Mouse (Mus musculus) urinary bladder, adult 2 months (tissue): ENCODE results near the gene Ece1. TPM values are rescaled to one million over a fixed set of nuclear protein-coding genes. Genes with fewer than 3 reads are reported as not detected.

Source experiments
- DNase-seq: peaks from one replicate; pipeline ENCODE4 v3.0.0; 2022; ENCODE audit warnings: low spot score
- polyA plus RNA-seq: library from polyadenylated mRNA; depleted of rRNA; stranded (reverse); fragments of >200 nt; gene quantifications from 2 replicates; pipeline ENCODE4 v1.2.3, GENCODE M21; 2012

Ece1 gene
- polyA plus RNA-seq, 1 experiment, result 30.0 TPM

DNA sequence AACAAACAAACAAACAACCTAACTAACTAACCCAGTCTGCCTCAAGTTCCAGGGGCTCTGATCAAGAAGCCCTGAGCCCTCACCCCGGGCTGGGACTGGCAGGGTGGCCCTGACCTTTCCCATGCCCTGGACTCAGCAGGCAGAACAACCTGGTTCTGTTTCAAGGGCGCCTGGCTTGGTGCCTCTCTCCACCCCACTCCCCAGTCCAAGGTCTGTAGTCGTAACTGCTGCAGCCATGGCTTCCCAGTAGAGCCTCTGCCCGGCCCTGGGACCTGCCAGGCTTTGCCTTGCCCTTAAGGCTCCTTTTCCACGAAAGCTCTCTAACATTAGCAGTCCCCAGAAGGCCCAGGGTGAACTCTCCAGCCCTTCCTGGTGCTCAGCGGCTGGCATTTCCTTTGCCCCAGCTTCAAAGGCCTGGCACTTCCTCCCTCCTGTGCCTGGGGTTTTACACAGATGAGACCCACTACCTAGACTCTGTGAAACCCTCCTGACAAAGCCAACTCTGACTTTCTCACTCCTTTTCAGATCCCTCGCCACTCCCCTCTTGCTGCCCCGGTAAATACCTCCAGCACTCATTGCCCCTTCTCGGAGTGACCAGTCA is 6.2 kb upstream of the Ece1 start:
- no peak for DNase-seq

DNA sequence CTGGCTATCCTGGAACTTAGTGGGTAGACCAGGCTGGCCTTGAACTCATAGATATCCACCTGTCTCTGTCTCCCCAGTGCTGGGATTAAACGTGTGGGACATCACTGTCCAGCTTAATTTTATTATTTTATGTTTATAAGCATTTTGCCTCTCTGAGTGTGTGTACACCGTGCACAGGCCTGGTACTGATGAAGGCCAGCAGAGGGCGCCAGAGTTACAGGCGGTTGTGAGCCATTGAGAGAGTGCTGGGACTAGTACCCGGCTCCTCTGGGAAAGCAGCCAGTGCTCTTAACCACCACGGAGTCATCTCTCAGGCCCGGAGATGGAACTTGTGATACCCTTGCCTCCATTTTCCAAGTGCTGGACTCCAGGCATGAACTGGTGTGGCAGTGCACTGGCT is 4.9 kb upstream of the Ece1 start:
- peak; percentile 34 for DNase-seq

DNA sequence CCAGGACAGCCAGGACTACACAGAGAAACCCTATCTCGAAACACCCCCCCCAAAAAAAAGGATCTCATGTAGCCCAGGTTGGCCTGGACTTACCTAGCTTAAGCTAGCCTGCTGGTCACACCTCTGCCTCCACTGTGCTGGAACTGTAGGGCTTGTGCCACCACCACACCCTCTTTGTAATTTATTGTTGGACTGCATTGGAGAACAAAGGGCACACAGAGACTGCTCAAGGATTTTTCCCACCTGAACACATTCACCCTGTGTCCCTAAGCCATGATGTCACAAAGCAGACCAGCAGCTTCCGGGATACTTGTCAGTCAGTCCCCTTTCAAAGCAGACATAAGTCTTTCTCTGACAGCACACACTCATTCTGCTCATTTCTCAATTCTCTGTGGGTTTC is 3.7 kb upstream of the Ece1 start:
- no peak for DNase-seq

DNA sequence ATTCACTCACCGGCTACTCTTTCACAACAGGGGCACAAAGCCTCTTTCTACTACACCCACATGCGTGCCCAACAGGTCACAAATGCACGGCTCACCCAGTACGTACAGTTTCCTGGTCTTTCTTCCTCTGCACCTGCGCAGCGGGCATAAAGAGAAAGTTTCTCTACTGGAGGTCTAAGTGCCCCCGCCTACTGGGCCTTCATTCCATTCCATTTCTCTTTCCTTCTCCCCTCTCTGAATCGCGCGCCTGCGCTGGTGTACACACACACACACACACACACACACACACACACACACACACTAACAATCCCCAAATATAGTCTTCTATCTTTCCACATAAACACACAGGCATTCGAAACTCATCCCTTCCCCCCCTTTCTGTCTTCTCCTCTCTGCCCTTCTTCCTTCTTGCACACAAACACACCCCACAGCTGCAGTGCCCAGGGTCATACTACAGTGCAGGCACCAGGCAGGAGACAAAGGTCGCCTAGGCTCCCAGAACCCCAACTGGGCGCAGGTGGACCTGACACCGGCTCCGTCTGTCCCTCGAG is 501 bp upstream of the Ece1 start:
- peak; percentile 35 for DNase-seq

DNA sequence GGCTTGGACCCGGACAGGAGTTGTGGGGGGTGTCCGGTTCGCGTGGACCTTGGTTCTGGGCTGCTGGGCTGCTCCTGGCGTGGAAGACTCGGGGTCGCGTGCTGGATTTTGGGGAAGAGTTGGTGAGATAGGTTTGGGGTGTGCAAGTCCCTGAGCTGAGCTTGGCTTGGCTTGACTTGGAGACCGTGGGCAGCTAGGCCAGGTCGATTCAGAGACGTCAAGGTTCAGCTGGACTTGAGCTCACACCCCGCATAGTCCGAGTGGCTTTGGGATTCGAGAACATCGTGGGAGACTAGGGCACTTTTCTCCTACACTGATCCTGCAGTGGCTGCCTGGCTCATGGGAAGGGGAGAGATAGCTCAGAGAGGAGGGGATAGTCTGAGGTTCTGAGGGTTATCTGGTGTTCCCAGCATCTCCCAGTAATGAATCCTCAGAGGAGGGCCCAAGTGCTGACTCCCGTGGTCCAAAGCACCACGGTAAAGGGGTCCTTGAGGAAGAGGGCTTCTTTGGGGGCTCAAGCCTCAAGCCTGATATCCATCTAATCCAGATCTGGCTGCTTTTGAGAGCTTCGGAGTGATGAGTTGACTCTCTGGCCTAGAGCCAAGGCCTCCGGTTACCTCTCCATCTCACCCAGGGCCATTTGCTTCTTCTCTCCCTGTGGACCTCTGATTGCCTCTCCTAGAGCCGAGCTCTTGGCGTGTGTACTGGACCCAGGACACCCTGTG is 641 bp downstream of the Ece1 start:
- DNase-seq, result no peak

DNA sequence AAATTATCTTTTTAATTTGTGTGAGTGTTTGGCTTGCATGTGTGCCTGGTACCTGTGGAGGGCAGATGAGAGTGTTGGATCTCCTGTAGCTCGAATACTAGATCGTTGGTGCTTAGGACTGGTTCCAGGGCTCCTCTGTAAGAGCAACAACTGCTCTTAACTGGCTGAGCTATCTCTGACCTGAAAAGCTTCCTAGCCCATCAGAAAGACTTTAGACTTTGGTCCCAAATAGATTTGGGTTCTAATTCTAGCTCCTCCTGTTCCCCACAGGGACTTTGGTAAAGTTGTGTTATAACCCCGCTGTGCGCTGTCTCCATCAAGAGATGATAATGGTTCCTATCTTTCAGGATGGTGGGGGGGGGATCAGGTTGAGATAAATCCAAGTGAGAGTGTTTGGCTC is 2.0 kb downstream of the Ece1 start:
- no peak for DNase-seq

DNA sequence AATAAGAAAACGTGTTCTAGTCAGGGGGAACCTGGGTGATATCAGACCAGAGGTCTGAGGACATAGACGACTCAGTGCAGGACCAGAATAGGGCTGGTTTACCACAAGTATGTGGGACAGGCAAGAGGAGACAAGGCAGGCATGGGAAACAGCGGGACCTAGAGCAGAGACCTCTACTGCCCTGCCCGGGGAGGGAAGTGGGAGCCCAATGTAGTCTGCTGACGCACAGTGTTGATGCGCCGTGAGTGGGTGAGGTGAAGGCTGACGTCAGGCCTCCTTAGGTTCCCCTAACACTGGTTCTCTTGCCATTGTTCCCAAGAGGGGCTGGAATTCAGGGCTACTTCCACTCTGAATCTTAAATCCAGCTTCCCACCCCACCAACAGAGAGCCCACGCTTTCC is 2.7 kb downstream of the Ece1 start:
- no peak for DNase-seq

DNA sequence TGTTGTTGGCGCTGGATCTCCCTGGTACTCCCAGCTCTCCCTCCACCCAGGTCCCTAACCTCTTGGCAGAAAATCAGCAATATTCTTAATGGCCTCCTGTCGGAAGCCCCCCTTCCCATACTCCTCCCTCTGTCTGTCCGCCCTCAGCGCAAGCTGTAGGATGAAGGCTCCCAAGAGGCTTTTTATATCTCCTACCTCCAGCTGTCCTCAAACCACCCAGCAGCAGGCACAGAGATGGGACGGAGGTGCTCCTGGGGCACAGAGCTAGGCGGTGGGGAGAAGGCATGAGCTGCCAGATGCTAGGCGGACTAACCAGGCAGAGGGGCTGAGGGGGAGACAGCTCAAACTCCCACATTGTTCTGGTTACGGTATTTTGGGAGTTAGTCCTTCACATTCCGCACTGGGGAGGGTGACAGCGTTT is 3.2 kb downstream of the Ece1 start:
- DNase-seq, result no peak

DNA sequence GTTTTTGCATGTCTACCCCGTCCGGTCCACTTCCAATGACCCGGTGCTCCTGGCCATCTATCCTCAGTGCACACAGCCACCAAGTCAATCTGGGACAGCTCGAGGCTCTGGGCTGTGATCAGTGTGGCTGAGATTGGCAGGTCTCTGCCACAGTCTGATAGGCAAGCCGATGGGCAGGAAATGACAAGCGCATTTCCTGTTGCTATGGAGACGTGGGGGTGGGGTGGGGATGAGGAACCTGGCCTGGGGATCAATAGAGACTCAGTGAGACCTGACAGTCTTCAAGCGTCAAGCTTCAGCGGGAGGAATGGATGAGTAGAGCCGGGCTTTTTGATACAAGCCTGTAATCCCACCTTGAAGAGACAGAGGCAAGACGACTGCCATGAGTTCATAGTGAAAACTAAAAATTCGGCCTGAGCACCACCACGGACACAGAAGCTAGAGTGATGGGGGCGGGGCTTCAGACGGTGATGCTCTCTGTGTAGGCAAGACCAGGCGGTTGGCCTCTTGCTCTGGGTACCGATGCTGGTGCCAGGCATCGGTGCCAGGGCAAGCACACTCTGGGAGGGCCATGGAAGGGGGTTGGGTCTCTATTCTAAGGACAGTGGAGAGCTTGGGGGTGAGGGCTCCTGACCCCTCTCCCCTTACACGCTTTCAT is 4.3 kb downstream of the Ece1 start:
- DNase-seq, result no peak

DNA sequence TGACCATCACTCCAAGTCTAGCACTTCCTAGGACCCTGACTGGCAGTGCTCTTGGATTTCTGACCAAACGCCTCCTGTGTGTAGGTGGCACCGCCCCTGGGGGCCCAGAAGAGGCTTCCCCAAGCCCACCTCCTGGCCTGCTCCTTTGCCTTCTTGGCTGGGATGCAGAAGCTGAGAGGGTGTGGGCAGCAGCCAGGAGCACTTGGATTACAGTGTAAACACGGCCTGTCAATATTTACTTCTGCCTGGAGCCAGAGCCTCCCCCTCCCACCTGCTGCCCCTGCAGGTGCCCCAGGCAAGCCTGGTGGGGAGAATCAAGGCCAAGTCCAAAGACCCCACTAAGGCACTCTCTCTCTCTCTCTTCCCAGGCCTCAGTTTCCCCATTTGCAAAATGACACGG is 5.2 kb downstream of the Ece1 start:
- no peak for DNase-seq

DNA sequence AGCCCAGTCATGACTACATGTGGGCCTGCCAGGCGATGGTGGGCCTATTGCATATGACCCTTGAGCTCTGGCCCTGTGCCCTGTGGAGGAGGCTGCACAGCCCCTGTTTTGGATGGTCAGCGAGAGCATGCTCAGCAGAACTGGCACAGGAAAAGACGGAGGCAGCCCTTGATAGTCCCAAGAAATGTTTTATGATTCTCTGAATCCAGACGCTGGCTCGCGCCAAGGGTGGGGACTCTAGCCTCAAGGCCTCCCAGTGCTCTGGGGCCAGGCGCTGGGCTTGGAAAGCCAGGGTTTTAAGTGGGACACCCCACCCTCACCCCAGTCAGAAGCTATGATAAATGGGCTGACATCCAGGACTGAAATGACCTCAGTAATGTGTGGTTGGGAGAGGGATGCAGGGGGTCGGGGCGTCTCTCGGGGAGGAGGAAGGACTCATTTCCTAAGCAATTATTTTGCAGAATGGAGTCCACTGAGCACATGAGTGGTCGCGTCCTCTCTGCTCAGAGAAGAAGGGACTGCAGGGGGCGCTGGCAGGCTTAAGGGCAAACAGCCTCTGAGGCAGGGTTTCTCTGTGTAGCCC is 5.7 kb downstream of the Ece1 start:
- DNase-seq, result no peak

DNA sequence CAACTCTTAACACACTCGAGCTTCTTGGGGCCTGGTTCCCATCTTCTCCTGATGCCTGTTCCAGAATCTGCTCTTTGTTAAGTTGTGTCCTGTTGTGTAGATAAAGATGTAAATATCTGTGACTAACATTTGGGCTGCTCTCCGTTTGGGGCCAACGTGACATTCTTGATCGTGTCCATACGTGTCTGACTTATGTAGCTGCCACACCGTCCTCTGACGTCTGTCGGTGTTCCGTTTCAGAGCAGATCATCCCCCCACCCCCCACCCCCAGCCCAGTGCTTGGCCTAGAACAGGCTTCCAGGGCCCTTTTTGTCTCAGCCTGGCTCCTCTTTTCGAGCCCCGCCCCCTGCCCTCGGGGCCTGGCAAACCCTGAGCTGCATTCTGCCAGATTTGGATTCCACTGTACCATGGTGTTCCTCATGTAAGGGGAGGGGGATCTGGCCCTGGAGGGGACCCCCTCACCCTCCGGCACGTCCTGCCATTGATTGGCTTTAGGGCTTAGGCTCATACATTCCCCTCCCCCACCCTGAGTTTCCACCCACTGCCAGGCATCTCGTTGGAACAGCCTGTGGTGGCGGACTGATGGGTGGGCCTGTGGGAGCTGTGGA is 7.7 kb downstream of the Ece1 start:
- DNase-seq, result no peak

DNA sequence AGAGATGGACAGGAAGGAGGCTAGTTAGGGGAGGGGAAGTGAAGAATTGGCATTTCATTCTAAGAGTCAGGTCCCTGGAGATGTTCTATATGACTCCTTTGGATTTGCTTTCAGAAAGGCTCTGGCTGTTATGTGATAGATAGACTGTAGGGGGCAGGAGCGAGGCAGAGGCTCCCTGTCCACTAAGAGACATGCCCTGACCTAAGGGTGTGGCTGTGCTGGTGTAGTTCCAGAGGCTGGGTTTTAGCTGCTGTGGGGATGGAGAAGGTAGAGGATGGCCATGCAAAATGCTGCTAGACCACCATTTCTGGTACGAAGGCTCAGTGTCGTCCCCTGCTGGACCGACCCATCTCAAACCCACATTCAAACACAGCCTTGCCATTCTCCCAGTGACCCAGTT is 8.9 kb downstream of the Ece1 start:
- no peak for DNase-seq

DNA sequence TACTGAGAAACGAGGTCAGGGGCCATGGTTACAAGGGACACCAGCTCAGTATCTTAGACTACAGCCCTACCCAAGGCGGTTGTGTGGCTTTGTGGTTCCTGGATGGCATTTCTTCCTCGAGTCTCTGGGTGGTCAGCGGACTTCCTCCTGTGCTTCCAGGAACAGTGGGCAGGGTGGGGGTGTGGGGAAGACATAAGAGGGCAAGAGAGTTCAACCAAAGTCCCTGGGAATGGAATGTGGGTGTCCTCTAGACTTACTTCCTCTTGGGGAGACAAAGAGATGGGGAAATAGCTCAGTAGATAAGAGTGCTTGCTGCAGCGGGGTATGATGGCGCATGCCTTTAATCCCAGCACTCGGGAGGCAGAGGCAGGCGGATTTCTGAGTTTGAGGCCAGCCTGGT is 9.4 kb downstream of the Ece1 start:
- no peak for DNase-seq

DNA sequence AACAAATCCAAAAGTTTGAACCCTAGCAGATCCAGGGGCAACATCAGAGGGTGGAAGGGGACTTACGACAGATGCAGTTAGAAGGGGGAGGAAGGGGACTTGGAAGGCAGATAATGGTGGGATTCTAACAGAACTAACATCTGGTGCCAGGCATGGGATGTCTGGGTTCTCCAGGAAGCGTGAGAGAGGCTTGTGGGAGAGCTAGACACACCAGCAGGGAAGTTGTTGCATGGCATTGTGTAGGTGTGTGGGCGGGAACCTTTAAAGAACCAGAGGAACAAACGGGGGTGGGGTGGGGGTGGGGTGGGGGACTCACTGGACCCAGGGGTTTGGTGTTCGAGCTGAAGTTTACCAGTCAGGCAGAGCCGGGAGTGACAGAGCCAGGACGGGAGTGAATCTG is 12.3 kb downstream of the Ece1 start:
- no peak for DNase-seq

DNA sequence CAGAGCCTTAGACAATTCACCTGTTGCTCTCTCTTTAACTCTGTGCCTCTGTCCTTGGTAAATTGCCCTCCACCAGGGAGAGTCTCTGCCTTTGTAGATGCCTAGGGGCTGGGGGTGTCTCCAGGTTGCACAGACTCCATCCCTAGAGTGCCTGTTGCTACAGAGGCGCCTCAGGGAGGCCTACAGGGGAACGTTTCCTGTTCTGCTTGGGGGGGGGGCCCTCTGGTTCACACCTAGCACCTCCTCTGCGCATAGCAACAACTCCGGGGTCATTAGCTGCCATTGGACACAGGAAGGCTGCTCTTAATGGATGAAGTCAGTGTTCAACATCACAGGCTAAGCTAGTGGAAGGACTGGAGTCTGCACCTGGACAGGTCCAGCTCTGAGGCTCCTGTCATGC is 12.8 kb downstream of the Ece1 start:
- DNase-seq, result no peak

DNA sequence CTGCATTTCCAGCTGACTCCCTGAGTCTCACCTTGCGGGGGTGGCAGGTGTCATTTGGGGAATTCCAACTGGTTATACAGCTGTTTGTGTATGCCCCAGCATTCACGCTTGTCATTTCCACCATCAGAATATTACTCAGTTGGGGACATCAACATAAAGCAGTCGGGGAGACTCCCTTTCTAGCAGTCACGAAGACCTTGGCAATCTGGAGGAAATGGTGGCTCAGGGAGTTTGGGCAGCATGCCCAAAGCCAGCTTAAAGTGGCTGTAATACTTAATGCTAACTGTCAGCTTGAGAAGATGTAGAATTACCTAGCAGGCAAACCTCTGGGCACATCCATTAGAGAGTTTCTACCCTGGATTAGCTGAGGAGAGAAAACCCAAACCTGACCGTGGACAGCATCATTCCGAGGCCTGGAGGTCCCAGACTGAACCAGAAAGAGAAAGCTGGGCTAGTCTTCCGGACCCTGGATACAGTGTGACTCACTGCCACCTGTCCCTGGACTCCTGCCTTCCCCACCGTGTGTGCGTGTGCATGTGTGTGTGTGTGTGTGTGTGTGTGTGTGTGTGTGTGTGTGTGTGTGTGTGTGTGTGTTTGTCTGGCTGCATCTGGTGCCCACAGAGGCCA is 13.5 kb downstream of the Ece1 start:
- DNase-seq, result no peak

DNA sequence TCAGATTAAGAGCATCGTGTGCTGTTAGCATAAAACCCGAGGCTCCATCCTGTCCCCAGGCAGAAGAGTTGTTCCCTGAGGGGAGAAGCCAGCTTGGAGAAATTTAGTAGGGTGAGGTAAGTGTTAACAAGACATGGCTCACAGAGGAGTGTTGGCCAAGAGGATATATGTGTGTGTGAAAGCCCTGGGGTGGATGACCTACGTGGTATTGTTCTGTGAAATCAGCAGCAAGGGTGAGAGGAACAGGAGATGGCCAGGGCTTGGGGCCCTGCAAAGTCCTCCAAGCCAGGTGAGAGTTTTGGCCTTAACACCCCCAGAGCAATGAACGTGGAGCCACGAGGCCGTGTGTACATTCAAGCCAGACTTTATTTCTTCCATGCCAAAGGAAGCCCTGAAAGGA is 14.8 kb downstream of the Ece1 start:
- no peak for DNase-seq

DNA sequence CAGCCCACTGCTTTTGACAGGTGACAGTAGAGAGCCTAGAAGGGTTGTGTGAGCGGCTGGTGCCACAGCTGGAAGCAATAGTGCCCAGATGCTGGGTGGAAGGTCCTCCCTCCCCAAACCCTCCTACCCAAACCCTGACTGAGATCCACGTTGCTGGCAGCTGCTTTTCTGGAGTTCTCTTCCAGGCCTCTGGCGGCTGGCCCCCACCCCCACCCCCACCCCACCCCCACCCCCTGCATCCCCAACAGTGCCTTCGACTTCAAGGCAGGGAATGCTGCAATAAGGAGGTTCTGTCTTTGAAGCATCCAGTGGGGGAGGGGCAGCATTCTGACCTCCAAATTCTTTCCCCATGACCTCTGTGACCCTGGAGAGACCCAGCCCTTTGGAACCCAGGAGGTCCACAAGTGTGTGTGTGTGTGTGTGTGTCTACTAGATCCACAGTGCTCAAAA is 15.4 kb downstream of the Ece1 start:
- no peak for DNase-seq

DNA sequence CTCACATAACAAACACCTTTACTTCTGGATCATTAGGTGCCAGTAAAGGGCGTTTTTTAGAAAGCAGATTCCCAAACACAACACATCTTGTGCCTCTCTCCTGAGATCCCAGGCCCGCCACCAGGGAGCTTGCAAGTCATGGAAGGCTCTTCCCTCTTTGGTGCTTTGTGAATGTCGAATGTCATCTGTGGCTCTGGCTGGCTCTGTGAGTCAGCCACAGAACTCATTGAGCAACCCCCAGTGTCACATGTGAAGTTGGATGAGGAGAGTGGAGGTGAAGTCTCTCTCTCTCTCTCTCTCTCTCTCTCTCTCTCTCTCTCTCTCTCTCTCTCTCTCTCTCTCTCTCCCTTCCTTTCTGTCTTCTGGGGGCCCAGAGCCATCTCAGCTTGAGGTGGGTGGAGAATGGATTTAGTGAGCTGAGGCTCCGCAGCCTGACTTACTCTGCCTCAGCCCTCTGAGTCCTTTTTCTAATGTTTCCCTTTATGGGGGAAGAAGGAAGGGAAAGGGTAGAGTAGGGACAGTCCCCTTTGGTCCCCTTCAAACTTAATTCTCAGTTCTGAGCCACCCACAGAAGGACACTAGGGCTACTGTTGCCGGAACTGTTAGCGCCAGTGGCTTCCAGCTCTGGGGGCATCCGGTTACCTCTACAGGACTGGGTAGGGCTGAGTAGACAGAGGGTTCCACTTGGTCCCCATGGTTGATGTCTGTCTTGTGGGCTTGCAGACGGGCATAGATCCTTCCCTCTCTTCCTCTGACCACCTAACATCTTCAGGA is 17.5 kb downstream of the Ece1 start:
- DNase-seq, result no peak

DNA sequence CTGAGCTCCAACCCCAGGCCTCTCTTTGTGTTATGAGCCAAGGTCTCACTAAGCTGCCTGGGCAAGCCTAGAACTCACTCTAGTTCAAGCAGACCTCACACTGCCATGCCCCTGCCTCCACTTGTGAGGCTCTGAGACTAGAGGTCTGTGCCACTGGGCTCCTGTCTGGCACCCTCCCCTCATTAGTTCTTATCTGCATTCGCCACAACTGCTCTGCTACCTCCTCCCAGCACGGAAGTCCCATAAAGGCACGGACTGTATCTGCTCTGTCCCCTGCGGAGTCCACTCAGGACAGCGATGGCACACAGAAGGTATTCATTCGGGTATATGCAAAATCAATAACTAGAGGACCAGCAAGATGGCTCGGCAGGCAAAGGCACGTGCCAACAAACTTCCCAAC is 19.4 kb downstream of the Ece1 start:
- no peak for DNase-seq
